Mouse (Mus musculus) limb, embryonic 11.5 days (tissue): Measurements from ENCODE around the gene 1110008L16Rik. TPM values are rescaled to one million over a fixed set of nuclear protein-coding genes. Genes with fewer than 3 reads are reported as not detected.

Experiments
- ATAC-seq: fragments of 200-750 bp; cut with Nextera tagmentation; 2 replicates; pipeline ENCODE4 v1.8.0; 2017; ENCODE audit warnings: low read depth; ENCODE audit not compliant: insufficient number of reproducible peaks, low FRiP score, low TSS enrichment
- DNase-seq: peaks from one replicate; pipeline ENCODE4 v3.0.0-alpha.2; 2015; ENCODE audit warnings: low spot score
- H3K27ac ChIP-seq: fragments of 300-500 bp; sonication (generic); replicated peaks from 2 replicates; pipeline ENCODE4 v1.5.1; 2014; ENCODE audit warnings: low read depth, mild to moderate bottlenecking, low read length
- H3K27me3 ChIP-seq: fragments of 300-500 bp; sonication (generic); 2 replicates; pipeline ENCODE4 v1.6.1; 2014; ENCODE audit warnings: mild to moderate bottlenecking, low read length, mixed read lengths; ENCODE audit not compliant: control insufficient read depth, insufficient read depth
- H3K36me3 ChIP-seq: fragments of 300-500 bp; sonication (generic); 2 replicates; pipeline ENCODE4 v1.6.1; 2014; ENCODE audit warnings: mild to moderate bottlenecking, low read length, moderate library complexity, mixed read lengths; ENCODE audit not compliant: control insufficient read depth, insufficient read depth
- H3K4me1 ChIP-seq: fragments of 300-500 bp; sonication (generic); 2 replicates; pipeline ENCODE4 v1.6.1; 2014; ENCODE audit warnings: low read length, mixed read lengths; ENCODE audit not compliant: control insufficient read depth, insufficient read depth
- H3K4me2 ChIP-seq: fragments of 300-500 bp; sonication (generic); 2 replicates; pipeline ENCODE4 v1.6.1; 2014; ENCODE audit warnings: low read depth, mild to moderate bottlenecking, moderate library complexity; ENCODE audit not compliant: severe bottlenecking
- H3K4me3 ChIP-seq: fragments of 300-500 bp; sonication (generic); 2 replicates; pipeline ENCODE4 v1.5.1; 2014; ENCODE audit warnings: low read depth, low read length
- H3K9ac ChIP-seq: fragments of 300-500 bp; sonication (generic); 2 replicates; pipeline ENCODE4 v1.6.1; 2014; ENCODE audit warnings: mild to moderate bottlenecking, low read length
- H3K9me3 ChIP-seq: fragments of 300-500 bp; sonication (generic); 2 replicates; pipeline ENCODE4 v1.6.1; 2016; ENCODE audit warnings: low read length; ENCODE audit not compliant: control insufficient read depth
- WGBS: fragments of 180-500 bp; shearing (Covaris S2); extraction: QIAGEN DNeasy Blood & Tissue Kit; methylation state at CpG from one replicate; pipeline ENCODE4 v1.1.7; 2014; 5-methylcytosine and 5-hydroxymethylcytosine counted together
- polyA plus RNA-seq: library from polyadenylated mRNA; unstranded; fragments of >200 nt; fragmentation: Nextera tagmentation; extraction: Ambion mirVana; gene quantifications from 2 replicates; pipeline ENCODE4 v1.2.1, GENCODE M21; 2014

1110008L16Rik gene
- polyA plus RNA-seq, 1 experiment from 2014 or later: 17.1 TPM

GRCm38 (mm10) chr12:55353423-55353822 is 54.0 kb downstream of the 1110008L16Rik start:
- Histone ChIP-seq H3K9me3 (no peaks in the 10 kb centered on the region), H3K36me3 (no peaks in the 10 kb centered on the region), H3K4me2 (no peak overlapping the region), H3K27me3 (no peaks in the 10 kb centered on the region), H3K27ac (no peak overlapping the region), H3K9ac (no peak overlapping the region), H3K4me1 (no peaks in the 10 kb centered on the region), H3K4me3 (no peak overlapping the region)
- no peak for ATAC-seq
- no peak for DNase-seq
- WGBS: 84% methylated on average over 6 of the region's 6 CpGs

- H3K9ac ChIP-seq: no peak overlapping the region
- H3K36me3 ChIP-seq: no peaks in the 10 kb centered on the region
- 72% methylated on average over 4 of the region's 4 CpGs for WGBS
- H3K4me2 ChIP-seq: no peak overlapping the region
- H3K9me3 ChIP-seq: no peaks in the 10 kb centered on the region
- ATAC-seq (no peak), DNase-seq (peak; percentile 26)
- no peak overlapping the region for H3K4me3 ChIP-seq
- H3K4me1 ChIP-seq: no peaks in the 10 kb centered on the region
- H3K27ac ChIP-seq: no peak overlapping the region
- no peaks in the 10 kb centered on the region for H3K27me3 ChIP-seq
These were observed 55.5 kb downstream of the 1110008L16Rik start for GRCm38 (mm10) chr12:55354904-55355303.

GRCm38 (mm10) chr12:55357303-55357702 is 57.9 kb downstream of the 1110008L16Rik start:
- WGBS: 61% methylated on average over 1 of the region's 1 CpGs
- H3K4me1 ChIP-seq: no peaks in the 10 kb centered on the region
- no peak overlapping the region for H3K9ac ChIP-seq
- ATAC-seq: no peak
- H3K9me3 ChIP-seq: no peaks in the 10 kb centered on the region
- no peaks in the 10 kb centered on the region for H3K36me3 ChIP-seq
- H3K27ac ChIP-seq: no peak overlapping the region
- H3K4me2 ChIP-seq: no peak overlapping the region
- DNase-seq: no peak
- H3K4me3 ChIP-seq: no peak overlapping the region
- H3K27me3 ChIP-seq: no peaks in the 10 kb centered on the region

- ATAC-seq: no peak
- Histone ChIP-seq H3K27ac (no peak overlapping the region), H3K27me3 (no peaks in the 10 kb centered on the region), H3K36me3 (no peaks in the 10 kb centered on the region; the same call in 1 of the 2 replicates), H3K4me1 (no peaks in the 10 kb centered on the region), H3K9me3 (no peaks in the 10 kb centered on the region), H3K4me3 (no peak overlapping the region), H3K4me2 (no peak overlapping the region), H3K9ac (no peak overlapping the region)
- DNase-seq: no peak
- WGBS: 85% methylated on average over 5 of the region's 5 CpGs
These were observed 61.6 kb downstream of the 1110008L16Rik start for GRCm38 (mm10) chr12:55360929-55361328.

GRCm38 (mm10) chr12:55365083-55365482 is 65.7 kb downstream of the 1110008L16Rik start:
- Histone ChIP-seq H3K9me3 (no peaks in the 10 kb centered on the region), H3K36me3 (no peaks in the 10 kb centered on the region; the same call in 1 of the 2 replicates), H3K4me1 (no peaks in the 10 kb centered on the region), H3K4me2 (no peak overlapping the region), H3K9ac (no peak overlapping the region), H3K27me3 (no peaks in the 10 kb centered on the region), H3K27ac (no peak overlapping the region), H3K4me3 (no peak overlapping the region)
- 93% methylated on average over 2 of the region's 2 CpGs for WGBS
- DNase-seq (no peak), ATAC-seq (no peak)

GRCm38 (mm10) chr12:55372424-55373055 is 73.2 kb downstream of the 1110008L16Rik start:
- Histone ChIP-seq H3K4me3 (no peak overlapping the region), H3K27ac (no peak overlapping the region), H3K9ac (no peak overlapping the region), H3K9me3 (no peaks in the 10 kb centered on the region), H3K4me1 (no peaks in the 10 kb centered on the region), H3K27me3 (no peaks in the 10 kb centered on the region), H3K36me3 (no peaks in the 10 kb centered on the region), H3K4me2 (no peak overlapping the region)
- no peak for DNase-seq
- ATAC-seq: no peak
- 91% methylated on average over 3 of the region's 3 CpGs for WGBS

GRCm38 (mm10) chr12:55376956-55377609 is 77.7 kb downstream of the 1110008L16Rik start:
- Histone ChIP-seq H3K4me3 (no peak overlapping the region), H3K4me2 (no peak overlapping the region), H3K36me3 (no peaks in the 10 kb centered on the region), H3K27ac (no peak overlapping the region), H3K4me1 (no peaks in the 10 kb centered on the region), H3K9ac (no peak overlapping the region), H3K27me3 (no peaks in the 10 kb centered on the region), H3K9me3 (no peaks in the 10 kb centered on the region)
- no peak for ATAC-seq
- no peak for DNase-seq
- WGBS: 88% methylated on average over 16 of the region's 16 CpGs

GRCm38 (mm10) chr12:55377610-55377980 is 78.2 kb downstream of the 1110008L16Rik start:
- WGBS: 71% methylated on average over 6 of the region's 6 CpGs
- H3K9me3 ChIP-seq: no peaks in the 10 kb centered on the region
- no peaks in the 10 kb centered on the region for H3K27me3 ChIP-seq
- ATAC-seq (no peak), DNase-seq (no peak)
- H3K36me3 ChIP-seq: no peaks in the 10 kb centered on the region
- H3K4me1 ChIP-seq: no peaks in the 10 kb centered on the region
- H3K27ac ChIP-seq: no peak overlapping the region
- no peak overlapping the region for H3K4me3 ChIP-seq
- H3K9ac ChIP-seq: no peak overlapping the region
- no peak overlapping the region for H3K4me2 ChIP-seq
